Mouse (Mus musculus): ENCODE results near the gene Ddx23.

Gene Ddx23

GRCm38 (mm10) chr15:98662567-98663545 lies at the start of gene Ddx23:
Ddx23 (minus strand) TSS chr15:98662894.
- DNase-seq (ENCODE audit: low read depth, low spot score), result peak; percentile 94

DNA sequence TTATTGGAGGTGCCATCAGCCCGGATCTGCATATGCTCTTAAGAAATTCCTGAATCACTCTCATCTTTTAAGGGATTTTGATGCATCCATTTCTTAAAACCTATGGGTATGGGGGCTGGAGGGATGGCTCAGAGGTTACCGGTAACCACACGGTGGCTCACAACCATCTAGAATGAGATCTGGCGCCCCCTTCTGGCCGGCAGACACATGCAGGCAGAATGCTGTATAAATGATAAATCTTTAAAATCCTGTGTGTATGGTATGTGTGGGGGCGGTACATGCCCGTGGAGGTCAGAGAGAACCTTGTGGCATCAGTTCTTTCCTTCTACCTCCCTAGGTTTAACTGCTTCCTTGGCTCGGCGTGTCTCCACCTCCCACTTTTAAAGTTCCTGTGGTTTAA lies 47.7 kb upstream of the Ddx23 start:
- no peak for DNase-seq (ENCODE audit: low read depth, low spot score)

GRCm38 (mm10) chr15:98707766-98708372 lies 45.2 kb upstream of the Ddx23 start, which contains the start of gene Ccdc65:
Ccdc65 (plus strand) TSS chr15:98708207.
- peak; percentile 64 for DNase-seq (ENCODE audit: low read depth, low spot score)

GRCm38 (mm10) chr15:98704312-98704711 lies 41.6 kb upstream of the Ddx23 start:
- no peak for DNase-seq (ENCODE audit: low read depth, low spot score)

DNA sequence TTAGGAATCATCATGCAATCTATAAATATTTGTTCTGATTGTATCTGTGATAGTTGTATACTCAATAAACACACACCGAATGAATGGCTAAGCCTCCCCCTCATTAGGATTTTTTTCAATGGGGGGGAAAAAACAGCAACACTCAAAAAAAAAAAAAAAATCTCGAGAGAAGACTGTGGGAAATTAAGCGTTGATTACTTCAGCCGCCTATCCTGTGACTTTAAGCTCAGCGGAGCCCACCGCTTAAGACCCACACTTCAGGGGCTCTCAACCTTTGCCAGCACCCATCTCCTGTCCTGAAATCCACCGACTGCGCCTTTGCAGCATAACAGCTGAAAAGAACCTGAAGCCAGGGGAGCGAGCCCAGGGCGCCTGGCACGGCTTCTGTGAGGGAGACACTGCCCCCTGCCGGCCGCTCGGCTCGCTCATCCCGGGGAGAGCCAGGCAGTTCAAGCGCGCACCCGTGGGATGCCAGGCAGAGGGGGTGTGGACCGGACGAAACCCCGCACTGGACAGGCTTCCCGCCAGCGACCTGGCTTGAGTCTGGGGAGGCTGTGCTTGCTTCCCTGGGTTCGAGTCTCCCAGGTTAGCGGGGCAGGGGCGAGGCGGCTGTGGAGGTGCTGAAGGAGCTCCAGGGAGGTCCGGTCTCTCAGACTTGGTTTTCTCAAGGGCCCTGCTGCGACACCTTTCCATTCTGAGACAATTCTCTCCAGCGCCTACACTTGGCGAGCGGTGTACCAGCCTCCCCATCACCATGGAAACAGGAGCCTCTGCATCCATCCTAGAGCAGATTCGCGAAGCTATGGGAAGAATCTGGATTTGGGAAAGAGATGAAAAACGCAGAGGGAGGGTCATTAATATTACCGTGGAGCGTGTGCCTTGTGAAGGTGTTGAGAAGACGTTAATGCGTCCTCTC lies 36.8 kb upstream of the Ddx23 start:
- no peak for DNase-seq (ENCODE audit: low read depth, low spot score)

DNA sequence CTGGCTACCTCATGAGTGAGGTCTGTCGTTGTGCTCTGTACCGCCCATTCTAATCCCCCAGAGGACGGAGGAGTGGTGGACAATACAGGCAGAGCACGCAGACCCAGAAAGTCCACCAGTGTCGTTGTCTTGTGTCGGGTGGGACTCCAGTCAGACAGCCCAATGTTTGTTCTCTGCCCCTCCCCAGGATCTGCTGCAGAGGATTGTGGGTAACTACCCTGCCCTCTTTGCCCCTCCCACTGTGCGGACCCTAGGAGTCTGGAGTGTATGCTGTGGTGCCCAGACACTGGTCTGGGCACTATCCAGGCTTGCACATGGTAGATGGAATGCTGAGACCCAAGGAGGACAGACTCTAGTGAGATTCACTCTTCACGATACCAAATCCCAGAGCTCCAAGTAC lies 33.5 kb upstream of the Ddx23 start:
- no peak for DNase-seq (ENCODE audit: low read depth, low spot score)

GRCm38 (mm10) chr15:98695726-98696125 lies 33.0 kb upstream of the Ddx23 start:
- DNase-seq (ENCODE audit: low read depth, low spot score), result no peak

GRCm38 (mm10) chr15:98692171-98692715 lies 29.5 kb upstream of the Ddx23 start:
- DNase-seq (ENCODE audit: low read depth, low spot score), result no peak

- no peak for DNase-seq (ENCODE audit: low read depth, low spot score)
Observed at GRCm38 (mm10) chr15:98691486-98692147, 28.9 kb upstream of the Ddx23 start.

DNA sequence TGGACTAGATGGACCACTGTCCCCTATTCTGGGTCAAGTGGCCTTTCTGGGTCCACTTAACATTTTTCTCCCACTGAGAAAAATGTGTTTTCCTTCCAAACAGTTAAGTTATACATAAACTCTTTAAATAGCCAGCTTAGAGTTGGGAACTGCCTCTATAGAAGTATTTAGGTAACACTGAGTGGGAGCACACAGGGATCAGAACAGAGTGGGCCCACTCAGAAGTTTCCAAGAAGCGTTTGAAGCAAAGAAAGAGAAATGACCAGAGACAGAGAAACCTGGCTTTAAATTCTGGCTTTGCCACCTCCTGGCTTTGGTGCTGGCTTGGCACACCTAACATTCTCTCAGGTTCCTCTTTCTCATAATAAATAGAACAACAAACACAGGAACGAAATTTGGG lies 27.0 kb upstream of the Ddx23 start:
- DNase-seq (ENCODE audit: low read depth, low spot score), result no peak

DNA sequence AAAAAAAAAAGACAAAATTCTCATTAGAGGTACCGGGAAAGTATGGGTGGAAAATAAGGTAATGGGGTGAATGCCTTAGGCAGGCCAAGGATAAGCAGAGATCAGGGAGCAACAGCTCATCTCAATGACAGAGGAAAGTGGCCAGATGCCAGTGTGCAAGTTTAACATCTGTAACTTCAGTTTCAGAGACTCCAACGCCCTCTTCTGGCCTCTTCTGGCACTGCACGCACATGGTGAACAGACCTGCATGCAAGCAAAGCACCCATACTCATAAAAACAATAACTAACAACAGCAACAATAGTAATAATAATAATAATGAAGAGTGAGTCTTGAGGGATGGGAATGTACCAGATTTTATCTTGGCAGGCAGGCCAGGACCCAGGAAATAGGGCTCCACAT lies 23.2 kb upstream of the Ddx23 start:
- DNase-seq (ENCODE audit: low read depth, low spot score), result no peak

GRCm38 (mm10) chr15:98683746-98684145 lies 21.1 kb upstream of the Ddx23 start:
- DNase-seq (ENCODE audit: low read depth, low spot score), result no peak

- no peak for DNase-seq (ENCODE audit: low read depth, low spot score)
Observed at GRCm38 (mm10) chr15:98683177-98683576, 20.5 kb upstream of the Ddx23 start.

- no peak for DNase-seq (ENCODE audit: low read depth, low spot score)
Observed at GRCm38 (mm10) chr15:98681633-98682032, 18.9 kb upstream of the Ddx23 start.

- DNase-seq (ENCODE audit: low read depth, low spot score), result no peak
Observed at GRCm38 (mm10) chr15:98680660-98681059, 18.0 kb upstream of the Ddx23 start.

DNA sequence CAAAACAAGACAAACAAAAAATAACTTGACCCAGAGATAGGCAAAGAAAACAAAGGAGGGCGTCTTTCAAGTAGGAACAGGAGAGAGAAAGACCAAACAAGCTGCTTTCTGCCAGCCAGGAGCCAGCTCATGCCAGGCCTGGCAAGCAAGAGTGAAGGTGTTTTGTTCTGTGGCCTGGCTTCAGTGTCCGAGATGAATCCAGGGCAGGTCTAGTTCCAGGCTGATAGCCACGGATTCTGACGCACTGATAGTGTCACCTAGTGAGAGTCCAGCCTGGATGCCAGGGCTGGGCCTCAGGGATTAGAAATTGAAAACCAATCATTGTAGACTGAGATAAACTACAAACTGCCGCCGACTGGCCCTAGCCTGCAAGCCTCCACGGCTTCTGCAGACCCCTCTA lies 15.3 kb upstream of the Ddx23 start:
- DNase-seq (ENCODE audit: low read depth, low spot score), result no peak

DNA sequence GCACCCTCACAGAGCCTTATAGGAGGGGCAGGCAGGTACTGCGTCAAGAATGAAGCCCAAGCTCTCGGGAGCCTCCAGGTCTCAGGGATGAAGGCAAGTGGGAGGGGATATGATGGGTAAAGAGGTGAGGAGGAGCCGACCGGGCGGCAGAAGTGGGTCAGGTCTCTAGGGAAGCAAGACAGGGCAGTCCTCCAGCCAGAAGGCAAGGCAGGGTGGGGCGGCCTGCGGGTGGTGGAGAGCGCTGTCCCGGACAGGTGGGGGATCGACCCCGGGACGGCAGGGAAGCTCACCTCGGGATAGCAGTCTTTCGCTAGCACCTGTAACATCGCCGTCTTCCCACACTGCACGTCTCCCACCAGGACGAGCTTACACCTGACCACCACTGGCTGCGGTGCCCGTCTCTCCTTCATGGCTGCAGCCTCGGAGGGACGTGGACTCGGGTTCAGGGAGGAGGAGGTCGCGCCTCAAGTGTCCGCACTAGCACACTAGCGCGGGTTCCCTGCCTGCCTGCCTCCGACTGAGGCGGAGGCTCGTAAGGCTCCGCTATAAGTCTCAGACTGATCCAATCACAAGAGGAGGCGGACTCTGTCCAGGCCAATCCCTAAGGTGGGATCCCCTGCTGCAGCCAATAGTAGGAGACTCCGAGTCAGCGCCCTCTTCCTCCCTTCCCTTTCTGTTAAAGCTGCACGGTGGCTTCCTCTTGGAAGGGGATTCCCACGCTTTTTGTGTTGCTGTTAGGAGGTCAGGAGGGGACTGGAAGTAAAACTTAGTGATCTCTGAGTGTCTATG lies 14.4 kb upstream of the Ddx23 start, which contains the start of gene Rnd1:
TSS of gene Rnd1 (minus strand) at position 522 of the 789 bp plus-strand sequence.
- DNase-seq (ENCODE audit: low read depth, low spot score), result peak; percentile 88

DNA sequence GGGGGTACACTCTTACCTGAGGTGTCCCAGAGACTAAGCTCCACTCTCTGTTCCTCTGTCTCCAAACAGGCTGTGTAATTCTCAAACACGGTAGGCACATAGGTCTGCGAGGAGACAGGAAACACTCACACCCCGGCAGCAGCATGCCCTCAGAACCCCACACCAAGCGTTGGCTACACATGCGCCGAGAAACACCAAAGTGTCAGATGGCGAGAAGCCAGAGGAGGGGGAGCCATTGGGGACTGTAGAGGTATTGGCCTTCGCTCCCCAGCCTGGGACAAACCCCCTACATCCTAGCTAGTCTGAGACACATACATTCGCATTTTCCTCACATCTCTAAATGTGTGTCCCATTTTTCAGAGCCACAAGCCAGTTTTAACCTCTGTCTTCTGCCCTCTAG lies 13.8 kb upstream of the Ddx23 start:
- no peak for DNase-seq (ENCODE audit: low read depth, low spot score)

DNA sequence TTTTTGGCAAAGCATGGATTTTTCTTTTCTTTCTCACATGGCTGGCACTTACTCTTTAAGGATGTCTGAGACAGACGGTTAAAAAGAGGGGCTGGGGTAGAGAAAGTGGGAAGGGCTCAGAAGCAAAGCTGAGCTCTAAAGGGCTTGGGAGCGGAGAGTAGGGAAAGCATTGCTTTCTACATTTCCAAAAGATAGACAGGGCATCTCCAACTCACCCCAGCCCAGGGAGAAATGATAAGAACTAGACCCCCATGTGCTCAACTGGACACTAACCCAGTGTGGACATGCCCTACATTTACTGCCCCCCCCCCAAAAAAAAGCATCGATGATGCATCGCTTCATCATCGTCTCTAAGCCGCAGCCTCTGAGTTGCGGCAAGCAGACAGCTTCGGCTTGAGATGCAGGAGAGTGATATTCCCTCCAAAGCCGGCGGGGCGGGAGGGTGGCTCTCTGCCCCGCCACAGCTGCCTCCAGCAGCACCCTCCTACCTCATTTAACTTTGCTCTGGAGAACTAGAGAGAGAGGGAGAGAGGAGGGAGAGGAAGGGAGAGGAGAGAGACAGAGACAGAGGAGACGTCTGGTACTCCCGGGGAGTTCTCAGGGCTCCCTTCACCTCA lies 13.0 kb upstream of the Ddx23 start:
- DNase-seq (ENCODE audit: low read depth, low spot score), result no peak

Data from brain, embryonic 18.5 days (tissue).